Mouse (Mus musculus): Measurements from ENCODE around the gene Stk35.

DNA sequence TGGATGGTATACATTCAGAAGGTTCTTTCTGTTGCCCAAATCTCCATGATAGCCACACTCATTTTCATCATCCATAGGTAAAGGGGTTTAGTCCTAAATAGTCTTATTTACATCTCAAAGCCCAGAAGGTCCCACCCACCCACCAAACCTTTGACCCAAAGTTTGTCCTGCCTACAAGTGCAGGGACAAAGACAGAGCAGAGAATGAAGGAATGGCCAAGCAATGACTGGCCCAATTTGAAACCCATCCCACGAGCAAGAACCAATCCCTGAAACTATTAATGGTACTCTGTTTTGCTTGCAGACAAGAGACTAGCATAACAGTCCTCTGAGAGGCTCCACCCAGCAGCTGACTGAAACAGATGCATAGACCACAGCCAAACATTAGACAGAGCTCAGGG lies 81.6 kb downstream of the Stk35 start:
- TF ChIP-seq POLR2A (IDR thresholded peaks at IDR 0.05; ENCODE audit: control insufficient read depth, extremely low read depth, insufficient read depth, low read length, poor library complexity), result no peak
- no peak for TF ChIP-seq CTCF (IDR thresholded peaks at IDR 0.05; ENCODE audit: borderline replicate concordance, control insufficient read depth, extremely low read depth, insufficient read depth, low read length, poor library complexity)

All from thymus, adult 2 months (tissue).